Mouse (Mus musculus): ENCODE data around the gene Ttc30a2. TPM values are rescaled to one million over a fixed set of nuclear protein-coding genes. Genes with fewer than 3 reads are reported as not detected.

The Ttc30a2 gene
- polyA plus RNA-seq (2015; fragmentation: Nextera tagmentation; extraction: Ambion mirVana), result 0.31 and 0.34 TPM in 2 replicates

GRCm38 (mm10) chr2:75977752-75978368 is at the start of gene Ttc30a2:
TSS of gene Ttc30a2 (minus strand) at chr2:75978170.

GRCm38 (mm10) chr2:75981440-75982081 is 3.6 kb upstream of the Ttc30a2 start, which contains the start of gene Ttc30a1:
TSS of gene Ttc30a1 (minus strand) at chr2:75981967.

GRCm38 (mm10) chr2:75938117-75939063 is 39.6 kb downstream of the Ttc30a2 start, which contains the start of gene Ttc30b:
TSS of gene Ttc30b (minus strand) at chr2:75938585.

Other genes starting within 250 kb of the Ttc30a2 start
- 10.8 and 11.0 TPM in 2 replicates for gene Agps, start 146.0 kb downstream of the Ttc30a2 start, polyA plus RNA-seq (2015; fragmentation: Nextera tagmentation; extraction: Ambion mirVana)
- gene Ttc30b, start 39.6 kb downstream of the Ttc30a2 start, polyA plus RNA-seq (2015; fragmentation: Nextera tagmentation; extraction: Ambion mirVana), result 6.5 and 7.1 TPM in 2 replicates
- gene Ttc30a1, start 3.8 kb upstream of the Ttc30a2 start, polyA plus RNA-seq (2015; fragmentation: Nextera tagmentation; extraction: Ambion mirVana), result 1.5 and 1.8 TPM in 2 replicates